Mouse (Mus musculus): Measurements from ENCODE around the gene Sapcd2. TPM values are rescaled to one million over a fixed set of nuclear protein-coding genes. Genes with fewer than 3 reads are reported as not detected.

Gene Sapcd2
- total and polyA plus RNA-seq, 2 experiments from 2014 or later, result 12.7 to 18.9 TPM

DNA sequence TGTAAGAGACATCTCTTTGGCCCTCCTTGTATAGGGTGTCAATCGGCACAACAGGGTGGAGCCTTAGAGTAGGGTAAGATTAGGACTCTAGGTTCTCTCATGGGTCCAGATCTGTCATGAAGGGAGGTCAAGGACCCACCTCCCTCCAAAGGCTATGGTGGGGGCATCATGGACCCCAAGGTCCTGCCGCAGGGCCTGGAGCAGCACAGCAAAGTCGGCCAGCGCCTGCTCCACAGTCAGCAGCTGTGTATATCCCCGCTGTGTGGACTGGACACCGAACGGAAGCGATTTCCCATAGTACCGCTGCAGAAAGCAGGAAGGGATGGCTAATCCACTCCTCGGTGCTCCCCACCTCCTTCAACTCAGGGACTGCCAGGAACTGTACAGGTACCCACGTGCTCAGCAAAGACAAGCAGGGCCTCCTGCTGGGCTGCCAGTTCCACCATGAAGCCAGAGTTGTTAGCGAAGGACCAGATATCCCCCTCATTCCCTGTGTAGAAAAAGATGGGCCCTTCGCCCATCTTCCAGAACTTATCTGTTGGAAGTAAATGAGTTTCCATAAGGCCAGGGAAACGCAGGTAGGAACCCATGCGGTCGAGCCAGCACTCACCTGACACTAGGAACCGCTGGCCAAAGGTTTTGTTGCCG, 16.6 kb upstream of the Sapcd2 start:
- Histone ChIP-seq H3K27me3 (ENCODE audit: insufficient read depth, low read length) (no peaks in the 10 kb centered on the region), H3K36me3 (ENCODE audit: insufficient read depth, low read length) (peaks cover 20% of the 10 kb centered on the region), H3K4me2 (ENCODE audit: low read depth, low read length, poor library complexity, severe bottlenecking) (peak overlapping the region; percentile 92), H3K4me3 (ENCODE audit: low read depth, low read length) (peak overlapping the region; percentile 46), H3K4me1 (ENCODE audit: insufficient read depth, low read length) (peaks cover 14% of the 10 kb centered on the region; the same call in 1 of the 2 replicates), H3K9me3 (ENCODE audit: low read length) (no peaks in the 10 kb centered on the region), H3K9ac (replicated peaks; ENCODE audit: low read length, poor library complexity, severe bottlenecking) (peak overlapping the region; percentile 62), H3K27ac (ENCODE audit: low read depth, low read length) (no peak overlapping the region)
- WGBS, result 40% methylated on average over 18 of the region's 18 CpGs
- TF ChIP-seq CTCF (IDR thresholded peaks at IDR 0.05), result no peak
- DNase-seq (ENCODE audit: low spot score) (no peak), ATAC-seq (ENCODE audit: low FRiP score) (no peak)

- peaks cover 11% of the 10 kb centered on the region for H3K36me3 ChIP-seq (ENCODE audit: insufficient read depth, low read length)
- H3K27ac ChIP-seq (ENCODE audit: low read depth, low read length), result no peak within 1 kb of the TSS
- H3K27me3 ChIP-seq (ENCODE audit: insufficient read depth, low read length), result no peaks in the 10 kb centered on the region
- ATAC-seq (ENCODE audit: low FRiP score) (peak; percentile 79), DNase-seq (ENCODE audit: low spot score) (peak; percentile 89)
- no peak for TF ChIP-seq CTCF (IDR thresholded peaks at IDR 0.05)
- H3K4me3 ChIP-seq (ENCODE audit: low read depth, low read length), result peak within 1 kb of the TSS; percentile 46
- H3K9ac ChIP-seq (replicated peaks; ENCODE audit: low read length, poor library complexity, severe bottlenecking), result peak within 1 kb of the TSS; percentile 62
- peak within 1 kb of the TSS; percentile 92 for H3K4me2 ChIP-seq (ENCODE audit: low read depth, low read length, poor library complexity, severe bottlenecking)
- H3K4me1 ChIP-seq (ENCODE audit: insufficient read depth, low read length), result peaks cover 14% of the 10 kb centered on the region; the same call in 1 of the 2 replicates
- 3% methylated on average over 13 of the region's 13 CpGs for WGBS
- H3K9me3 ChIP-seq (ENCODE audit: low read length), result no peaks in the 10 kb centered on the region
Measured at GRCm38 (mm10) chr2:25356208-25357079, 15.7 kb upstream of the Sapcd2 start, which contains the start of gene Dpp7. Dpp7 (minus strand) TSS chr2:25356359.

- TF ChIP-seq CTCF (IDR thresholded peaks at IDR 0.05), result no peak
- Histone ChIP-seq H3K4me1 (ENCODE audit: insufficient read depth, low read length) (peaks cover 13% of the 10 kb centered on the region; the same call in 1 of the 2 replicates), H3K27me3 (ENCODE audit: insufficient read depth, low read length) (peaks cover 14% of the 10 kb centered on the region), H3K4me3 (ENCODE audit: low read depth, low read length) (no peak overlapping the region), H3K4me2 (ENCODE audit: low read depth, low read length, poor library complexity, severe bottlenecking) (no peak overlapping the region), H3K9ac (replicated peaks; ENCODE audit: low read length, poor library complexity, severe bottlenecking) (no peak overlapping the region), H3K27ac (ENCODE audit: low read depth, low read length) (no peak overlapping the region), H3K36me3 (ENCODE audit: insufficient read depth, low read length) (no peaks in the 10 kb centered on the region), H3K9me3 (ENCODE audit: low read length) (no peaks in the 10 kb centered on the region)
- DNase-seq (ENCODE audit: low spot score) (no peak), ATAC-seq (ENCODE audit: low FRiP score) (no peak)
- 82% methylated on average over 4 of the region's 4 CpGs for WGBS
Measured at GRCm38 (mm10) chr2:25359848-25360247, 12.3 kb upstream of the Sapcd2 start.

DNA sequence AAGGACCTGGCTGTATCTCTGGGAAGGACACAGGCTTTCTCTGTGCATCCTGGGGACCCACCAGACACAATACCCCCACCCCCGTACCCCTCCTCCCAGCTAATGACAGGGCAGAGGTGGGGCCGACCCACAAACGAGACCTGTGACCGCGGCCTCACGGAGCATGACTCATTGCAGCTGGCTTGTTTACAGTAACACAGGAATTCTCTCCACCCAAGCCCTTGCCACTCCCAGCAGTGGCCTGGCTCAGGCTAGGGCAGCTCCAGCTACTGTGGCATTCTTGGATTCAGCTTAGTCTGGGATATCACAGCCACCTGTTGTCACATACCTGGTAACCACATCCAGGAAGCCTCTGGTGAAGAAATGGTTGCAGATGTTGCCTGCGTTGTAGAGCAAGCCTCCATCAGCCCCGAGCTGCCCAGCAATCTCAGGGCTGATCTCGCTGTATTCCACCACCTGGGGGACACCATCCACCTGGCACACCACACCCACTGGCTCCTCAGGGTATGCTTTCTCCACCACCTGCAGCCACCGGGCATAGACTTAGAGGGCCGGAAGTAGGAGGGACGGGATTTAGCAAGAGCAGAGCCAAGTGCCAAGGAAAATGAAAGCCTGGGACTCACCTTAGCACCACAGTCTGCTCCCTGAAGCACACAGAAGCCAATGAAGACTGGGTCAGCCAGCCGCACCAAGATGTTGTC, 8.5 kb upstream of the Sapcd2 start:
- H3K4me1 ChIP-seq (ENCODE audit: insufficient read depth, low read length), result no peaks in the 10 kb centered on the region
- H3K27me3 ChIP-seq (ENCODE audit: insufficient read depth, low read length), result peaks cover 20% of the 10 kb centered on the region
- H3K4me3 ChIP-seq (ENCODE audit: low read depth, low read length), result no peak overlapping the region
- H3K9ac ChIP-seq (replicated peaks; ENCODE audit: low read length, poor library complexity, severe bottlenecking), result no peak overlapping the region
- whole genome bisulfite sequencing, result 71% methylated on average over 13 of the region's 13 CpGs
- H3K4me2 ChIP-seq (ENCODE audit: low read depth, low read length, poor library complexity, severe bottlenecking), result no peak overlapping the region
- H3K36me3 ChIP-seq (ENCODE audit: insufficient read depth, low read length), result no peaks in the 10 kb centered on the region
- TF ChIP-seq CTCF (IDR thresholded peaks at IDR 0.05), result no peak
- H3K27ac ChIP-seq (ENCODE audit: low read depth, low read length), result no peak overlapping the region
- DNase-seq (ENCODE audit: low spot score) (no peak), ATAC-seq (ENCODE audit: low FRiP score) (no peak)
- H3K9me3 ChIP-seq (ENCODE audit: low read length), result no peaks in the 10 kb centered on the region

DNA sequence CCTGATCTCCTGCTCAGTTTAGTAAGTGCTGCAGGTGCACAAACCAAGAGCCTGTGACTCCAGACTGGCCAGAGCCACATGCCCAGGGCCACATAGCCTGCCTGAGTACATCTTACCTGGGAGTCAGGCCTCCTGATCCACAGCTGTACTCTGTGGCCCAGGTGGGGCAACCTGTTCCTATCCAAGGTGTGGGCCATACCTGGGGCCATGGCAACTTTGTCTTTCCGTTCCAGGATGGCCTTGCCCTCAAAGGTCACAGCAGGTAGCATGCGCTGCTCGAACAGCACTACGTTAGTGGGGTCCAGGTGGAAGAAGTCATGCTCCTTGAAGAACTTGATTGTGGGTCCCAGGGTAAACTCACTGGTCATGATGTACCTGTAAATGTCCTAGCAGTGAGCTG, 7.8 kb upstream of the Sapcd2 start:
- H3K27me3 ChIP-seq (ENCODE audit: insufficient read depth, low read length), result peaks cover 20% of the 10 kb centered on the region
- ATAC-seq (ENCODE audit: low FRiP score) (no peak), DNase-seq (ENCODE audit: low spot score) (no peak)
- WGBS, result 87% methylated on average over 4 of the region's 4 CpGs
- TF ChIP-seq CTCF (IDR thresholded peaks at IDR 0.05), result no peak
- peak overlapping the region; percentile 96; the same call in 1 of the 2 replicates for H3K4me2 ChIP-seq (ENCODE audit: low read depth, low read length, poor library complexity, severe bottlenecking)
- no peaks in the 10 kb centered on the region for H3K9me3 ChIP-seq (ENCODE audit: low read length)
- H3K4me1 ChIP-seq (ENCODE audit: insufficient read depth, low read length), result no peaks in the 10 kb centered on the region
- no peak overlapping the region for H3K9ac ChIP-seq (replicated peaks; ENCODE audit: low read length, poor library complexity, severe bottlenecking)
- 0 out of 2 replicates have a peak overlapping the region, but pooled peaks have one; percentile 54 for H3K4me3 ChIP-seq (ENCODE audit: low read depth, low read length)
- H3K36me3 ChIP-seq (ENCODE audit: insufficient read depth, low read length), result no peaks in the 10 kb centered on the region
- H3K27ac ChIP-seq (ENCODE audit: low read depth, low read length), result no peak overlapping the region

Measured in midbrain, postnatal 0 days (tissue).